Mouse (Mus musculus) ES-E14 (cell line): ENCODE results near the gene Igf2bp3. TPM values are rescaled to one million over a fixed set of nuclear protein-coding genes. Genes with fewer than 3 reads are reported as not detected.

Experiments used
- DNase-seq: peaks from one replicate; pipeline ENCODE4 v3.0.0-alpha.2; 2013; ENCODE audit warnings: low read depth, low spot score
- H3K27ac ChIP-seq: 2 replicates; pipeline ENCODE4 v1.5.1; 2012; ENCODE audit warnings: low read depth, mild to moderate bottlenecking, low read length, moderate library complexity, mixed read lengths; ENCODE audit not compliant: poor library complexity, insufficient read depth, severe bottlenecking
- H3K36me3 ChIP-seq: 2 replicates; pipeline ENCODE4 v1.6.1; 2012; ENCODE audit warnings: mild to moderate bottlenecking, low read length, moderate library complexity, mixed read lengths; ENCODE audit not compliant: control insufficient read depth, poor library complexity, insufficient read depth, severe bottlenecking
- H3K4me1 ChIP-seq, 2 experiments: fragments of 150-350 bp in 1 of 2; sonication (generic) in 1 of 2; 2 replicates each; pipeline ENCODE4 v1.6.1; 2012; ENCODE audit warnings: low read length in 2 of 2, mild to moderate bottlenecking in 1 of 2, mixed read lengths in 1 of 2; ENCODE audit not compliant: control insufficient read depth in 2 of 2, insufficient read depth in 2 of 2, poor library complexity in 1 of 2
- H3K4me3 ChIP-seq, 2 experiments: fragments of 150-350 bp in 1 of 2; sonication (generic) in 1 of 2; 2 replicates each; pipeline ENCODE4 v1.5.1; 2012; ENCODE audit warnings: low read length in 2 of 2, low read depth in 1 of 2, mild to moderate bottlenecking in 1 of 2, mixed read lengths in 1 of 2; ENCODE audit not compliant: insufficient read depth in 1 of 2, poor library complexity in 1 of 2, severe bottlenecking in 1 of 2
- H3K9ac ChIP-seq: 2 replicates; pipeline ENCODE4 v1.6.1; 2012; ENCODE audit warnings: low read depth, mild to moderate bottlenecking, low read length, mixed read lengths; ENCODE audit not compliant: poor library complexity, insufficient read depth, severe bottlenecking
- H3K9me3 ChIP-seq: fragments of 150-350 bp; sonication (generic); 2 replicates; pipeline ENCODE4 v1.6.1; 2012; ENCODE audit warnings: low read depth, mild to moderate bottlenecking, low read length; ENCODE audit not compliant: control insufficient read depth, insufficient read depth
- CHD2 ChIP-seq: IDR thresholded peaks from 2 replicates; pipeline ENCODE4 v1.6.1; 2014; ENCODE audit warnings: mild to moderate bottlenecking, low read depth, low read length, inconsistent platforms
- HCFC1 ChIP-seq: IDR thresholded peaks from 2 replicates; pipeline ENCODE4 v1.6.1; 2012; ENCODE audit warnings: low read length, inconsistent platforms, borderline replicate concordance; ENCODE audit not compliant: insufficient read depth
- MAFK ChIP-seq: IDR thresholded peaks from 2 replicates; pipeline ENCODE4 v1.6.1; 2014; ENCODE audit warnings: mild to moderate bottlenecking, low read depth, low read length, inconsistent platforms; ENCODE audit not compliant: insufficient read depth
- ZC3H11A ChIP-seq: IDR thresholded peaks from 2 replicates; pipeline ENCODE4 v1.6.1; 2012; ENCODE audit warnings: low read depth, mild to moderate bottlenecking, inconsistent platforms, low read length, borderline replicate concordance
- ZNF384 ChIP-seq: IDR thresholded peaks from 2 replicates; pipeline ENCODE4 v1.6.1; 2012; ENCODE audit warnings: low read depth, low read length, inconsistent platforms
- in situ Hi-C, 2 experiments: fragments of 600-800 bp; cut with MboI; formaldehyde crosslinking; loops; one replicate each; pipeline ENCODE4 v1.15.1; 2025; ENCODE audit warnings: low sequenced_read_pairs in 2 of 2, inconsistent platforms in 1 of 2; ENCODE audit not compliant: unreplicated experiment in 2 of 2
- total RNA-seq: library from RNA; depleted of rRNA; stranded (reverse); fragments of 300-350 nt; gene quantifications from 2 replicates; pipeline ENCODE4 v1.2.3, GENCODE M21; 2012; rRNA removed

Igf2bp3 gene
- total RNA-seq, 1 experiment: 32.8 TPM

- in situ Hi-C loops: loop anchor here in 1 of 2 experiments (25.0 kb wide), 1 partner anchor 316 kb away; the partner anchor contains the start of gene Fam221a
- no peak overlapping the region for H3K27ac ChIP-seq
- no peak overlapping the region for H3K9ac ChIP-seq
- no peaks in the 10 kb centered on the region for H3K36me3 ChIP-seq
- H3K4me1 ChIP-seq: 0 out of 4 replicates have a peak, but pooled peaks cover 0 to 1% of the 10 kb centered on the region in 2 experiments
- no peaks in the 10 kb centered on the region for H3K9me3 ChIP-seq
- H3K4me3 ChIP-seq: no peak overlapping the region
- TF ChIP-seq CHD2 (no peak), ZNF384 (no peak), ZC3H11A (no peak), HCFC1 (no peak), MAFK (no peak)
- no peak for DNase-seq
Observed at GRCm38 (mm10) chr6:49046502-49046901, 168.3 kb downstream of the Igf2bp3 start.

GRCm38 (mm10) chr6:49039470-49040180, 175.1 kb downstream of the Igf2bp3 start:
- in situ Hi-C loops: loop anchor here in 1 of 2 experiments (25.0 kb wide), 1 partner anchor 323 kb away; the partner anchor contains the start of gene Fam221a
- TF ChIP-seq ZNF384 (peak; percentile 53; the same call in 1 of the 2 replicates), MAFK (no peak), ZC3H11A (peak; percentile 88), CHD2 (no peak), HCFC1 (no peak)
- 0 out of 2 replicates have a peak overlapping the region, but pooled peaks have one; percentile 50 for H3K9ac ChIP-seq
- peaks cover 0 to 2% of the 10 kb centered on the region in 2 experiments; a peak in 2 of 4 replicates for H3K4me1 ChIP-seq
- no peaks in the 10 kb centered on the region for H3K36me3 ChIP-seq
- no peak overlapping the region for H3K27ac ChIP-seq
- peak overlapping the region in 1 of 2 experiments; percentile 22; a peak in 1 of 4 replicates for H3K4me3 ChIP-seq
- H3K9me3 ChIP-seq: no peaks in the 10 kb centered on the region
- no peak for DNase-seq

- in situ Hi-C loops: loop anchor here in 1 of 2 experiments (25.0 kb wide), 1 partner anchor 325 kb away; the partner anchor contains the start of gene Fam221a
- no peak for DNase-seq
- H3K36me3 ChIP-seq: no peaks in the 10 kb centered on the region
- H3K27ac ChIP-seq: no peak overlapping the region
- H3K4me3 ChIP-seq: peak overlapping the region; percentile 35 to 46
- peak overlapping the region; percentile 6; the same call in 1 of the 2 replicates for H3K9ac ChIP-seq
- H3K4me1 ChIP-seq: peaks cover 0 to 2% of the 10 kb centered on the region in 2 experiments; a peak in 2 of 4 replicates
- no peaks in the 10 kb centered on the region for H3K9me3 ChIP-seq
- TF ChIP-seq HCFC1 (no peak), MAFK (no peak), ZNF384 (no peak), CHD2 (no peak), ZC3H11A (no peak)
Observed at GRCm38 (mm10) chr6:49037268-49037662, 177.5 kb downstream of the Igf2bp3 start.

GRCm38 (mm10) chr6:49036275-49037267, 178.2 kb downstream of the Igf2bp3 start, which contains the start of gene Gpnmb:
Gpnmb (plus strand) TSS chr6:49036546.
- Histone ChIP-seq H3K4me3 (peak within 1 kb of the TSS; percentile 35 to 46), H3K36me3 (no peaks in the 10 kb centered on the region), H3K9me3 (no peaks in the 10 kb centered on the region), H3K4me1 (peaks cover 0 to 2% of the 10 kb centered on the region in 2 experiments; a peak in 2 of 4 replicates), H3K9ac (peak within 1 kb of the TSS; percentile 6; the same call in 1 of the 2 replicates), H3K27ac (no peak within 1 kb of the TSS)
- TF ChIP-seq MAFK (no peak), CHD2 (no peak), ZNF384 (no peak), HCFC1 (no peak), ZC3H11A (no peak)
- DNase-seq: no peak
- in situ Hi-C loops: loop anchor here in 1 of 2 experiments (25.0 kb wide), 1 partner anchor 326 kb away; the partner anchor contains the start of gene Fam221a

Other genes with a start within 250 kb of the Igf2bp3 start
- 0.13 TPM in 1 of 2 replicates, not detected in the other for gene Doxl2, start 240.0 kb downstream of the Igf2bp3 start, total RNA-seq
- gene Svs1, start 228.1 kb downstream of the Igf2bp3 start, total RNA-seq: not detected in 2 replicates
- 0.63 and 0.89 TPM in 2 replicates for gene Gpnmb, start 178.4 kb downstream of the Igf2bp3 start, total RNA-seq
- gene Malsu1, start 141.2 kb downstream of the Igf2bp3 start, total RNA-seq: 27.3 and 28.8 TPM in 2 replicates
- 105 and 136 TPM in 2 replicates for gene Tra2a, start 49.1 kb upstream of the Igf2bp3 start, total RNA-seq
- gene Ccdc126, start 104.3 kb upstream of the Igf2bp3 start, total RNA-seq: 8.4 and 8.7 TPM in 2 replicates
- gene Fam221a, start 152.8 kb upstream of the Igf2bp3 start, total RNA-seq: 3.8 and 4.9 TPM in 2 replicates
- 3.9 and 10.5 TPM in 2 replicates for gene Stk31, start 180.6 kb upstream of the Igf2bp3 start, total RNA-seq